Mouse (Mus musculus) thymus, adult 2 months (tissue): ENCODE data around the gene Gm10639.
"Not testable (repeated sequence)": the region's sequence is repeated elsewhere in the genome, so short reads cannot be mapped to it uniquely, and the experiment has no call there.

Experiments used
- CTCF ChIP-seq: fragments of 200-500 bp; IDR thresholded peaks from 2 replicates; pipeline ENCODE4 v1.5.1; 2012; ENCODE audit warnings: mild to moderate bottlenecking, control low read depth, low read length, moderate library complexity, borderline replicate concordance; ENCODE audit not compliant: control insufficient read depth, poor library complexity, insufficient read depth; ENCODE audit errors: extremely low read depth
- POLR2A ChIP-seq: fragments of 200-500 bp; IDR thresholded peaks from 2 replicates; pipeline ENCODE4 v1.6.1; 2012; ENCODE audit warnings: mild to moderate bottlenecking, low read length, control low read depth, moderate library complexity; ENCODE audit not compliant: control insufficient read depth, poor library complexity, insufficient read depth; ENCODE audit errors: extremely low read depth

DNA sequence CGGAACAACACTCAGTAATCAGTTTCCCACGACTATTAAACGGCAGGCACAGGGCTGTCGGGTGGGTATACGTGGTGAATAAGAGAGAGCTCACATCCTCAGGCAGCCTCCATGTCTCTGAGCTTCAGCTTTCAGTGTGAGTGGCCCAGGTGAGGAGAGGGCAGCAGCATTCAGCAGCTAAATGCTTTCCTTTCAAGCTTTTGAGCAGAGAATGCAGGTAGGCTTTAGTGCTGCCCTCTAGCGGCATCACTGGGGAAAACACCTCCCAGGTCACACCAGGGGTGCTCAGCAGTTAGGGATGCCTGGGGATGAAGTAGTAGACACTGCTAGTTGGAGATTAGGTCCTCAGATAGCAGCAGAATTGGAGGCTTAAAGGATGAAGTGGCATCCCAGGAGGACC, 30.0 kb upstream of the Gm10639 start:
- TF ChIP-seq CTCF, POLR2A: not testable (repeated sequence)
